Mouse (Mus musculus): ENCODE data around the gene Tmem256. TPM values are rescaled to one million over a fixed set of nuclear protein-coding genes. Genes with fewer than 3 reads are reported as not detected.

Gene Tmem256
- polyA plus RNA-seq (2012; rRNA removed): 240 and 292 TPM in 2 replicates
- 368 and 382 TPM in 2 replicates for polyA plus RNA-seq (2014; fragmentation: Nextera tagmentation; extraction: Ambion mirVana)

- Histone ChIP-seq H3K4me3 (replicated peaks; ENCODE audit: low read length) (peak within 1 kb of the TSS; percentile 73), H3K27me3 (ENCODE audit: control insufficient read depth, insufficient read depth, low read length) (peaks cover 5% of the 10 kb centered on the region; the same call in 1 of the 2 replicates), H3K27ac (replicated peaks; ENCODE audit: low read depth, low read length) (peak within 1 kb of the TSS; percentile 83), H3K9ac (ENCODE audit: low read depth, low read length, severe bottlenecking) (peak within 1 kb of the TSS; percentile 71), H3K4me2 (replicated peaks; ENCODE audit: low read depth, low read length, severe bottlenecking) (peak within 1 kb of the TSS; percentile 95), H3K4me1 (ENCODE audit: control insufficient read depth, insufficient read depth, low read length) (peaks cover 37% of the 10 kb centered on the region), H3K9me3 (ENCODE audit: control insufficient read depth, low read length) (no peaks in the 10 kb centered on the region), H3K36me3 (ENCODE audit: control insufficient read depth, insufficient read depth, low read length) (peaks cover 12% of the 10 kb centered on the region; the same call in 1 of the 2 replicates)
- ATAC-seq (ENCODE audit: low FRiP score, low read depth): peak; percentile 92
- peak; percentile 100 for DNase-seq (ENCODE audit: low spot score)
- WGBS: 0% methylated on average over 34 of the region's 34 CpGs
- 0 out of 2 replicates have a peak, but pooled peaks have one; percentile 69 for TF ChIP-seq POLR2A (IDR thresholded peaks at IDR 0.05; ENCODE audit: borderline replicate concordance, extremely low read depth, insufficient read depth, insufficient read length)
Observed at GRCm38 (mm10) chr11:69837952-69838713, at the start of gene Tmem256. Gene Tmem256, plus strand, starts transcription at chr11:69838514.

DNA sequence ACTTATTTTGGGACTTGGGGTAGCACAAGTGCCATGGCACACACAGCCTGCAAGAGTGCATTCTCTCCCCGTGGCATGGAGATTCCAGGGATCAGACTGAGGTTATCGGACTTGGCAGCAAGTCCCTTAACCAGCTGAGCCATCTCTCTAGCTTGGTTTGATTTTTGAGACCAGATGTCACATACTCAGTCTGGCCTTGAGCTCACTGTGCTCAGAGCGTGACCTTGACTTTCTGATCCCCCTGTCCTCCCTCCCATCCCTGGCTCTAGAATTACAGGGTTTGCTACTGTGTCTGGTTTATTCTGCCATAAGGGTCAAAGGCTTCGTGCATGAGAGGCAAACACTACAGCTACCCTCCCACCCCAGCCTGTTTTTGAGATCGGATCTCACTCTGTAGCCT, 48.9 kb upstream of the Tmem256 start:
- no peak overlapping the region for H3K9ac ChIP-seq (ENCODE audit: low read depth, low read length, severe bottlenecking)
- H3K9me3 ChIP-seq (ENCODE audit: control insufficient read depth, low read length): no peaks in the 10 kb centered on the region
- no peak overlapping the region for H3K4me3 ChIP-seq (replicated peaks; ENCODE audit: low read length)
- WGBS: 65% methylated on average over 5 of the region's 5 CpGs
- H3K27ac ChIP-seq (replicated peaks; ENCODE audit: low read depth, low read length): no peak overlapping the region
- no peak for DNase-seq (ENCODE audit: low spot score)
- H3K27me3 ChIP-seq (ENCODE audit: control insufficient read depth, insufficient read depth, low read length): no peaks in the 10 kb centered on the region
- H3K36me3 ChIP-seq (ENCODE audit: control insufficient read depth, insufficient read depth, low read length): no peaks in the 10 kb centered on the region
- no peaks in the 10 kb centered on the region for H3K4me1 ChIP-seq (ENCODE audit: control insufficient read depth, insufficient read depth, low read length)
- no peak overlapping the region for H3K4me2 ChIP-seq (replicated peaks; ENCODE audit: low read depth, low read length, severe bottlenecking)
- TF ChIP-seq POLR2A (IDR thresholded peaks at IDR 0.05; ENCODE audit: borderline replicate concordance, extremely low read depth, insufficient read depth, insufficient read length): no peak
- no peak for ATAC-seq (ENCODE audit: low FRiP score, low read depth)

- DNase-seq (ENCODE audit: low spot score): no peak
- no peak overlapping the region for H3K4me3 ChIP-seq (replicated peaks; ENCODE audit: low read length)
- H3K9me3 ChIP-seq (ENCODE audit: control insufficient read depth, low read length): no peaks in the 10 kb centered on the region
- no peak for TF ChIP-seq POLR2A (IDR thresholded peaks at IDR 0.05; ENCODE audit: borderline replicate concordance, extremely low read depth, insufficient read depth, insufficient read length)
- no peak overlapping the region for H3K9ac ChIP-seq (ENCODE audit: low read depth, low read length, severe bottlenecking)
- no peaks in the 10 kb centered on the region for H3K27me3 ChIP-seq (ENCODE audit: control insufficient read depth, insufficient read depth, low read length)
- no peak overlapping the region for H3K27ac ChIP-seq (replicated peaks; ENCODE audit: low read depth, low read length)
- 66% methylated on average over 5 of the region's 5 CpGs for WGBS
- H3K36me3 ChIP-seq (ENCODE audit: control insufficient read depth, insufficient read depth, low read length): no peaks in the 10 kb centered on the region
- no peak overlapping the region for H3K4me2 ChIP-seq (replicated peaks; ENCODE audit: low read depth, low read length, severe bottlenecking)
- ATAC-seq (ENCODE audit: low FRiP score, low read depth): no peak
- peaks cover 4% of the 10 kb centered on the region for H3K4me1 ChIP-seq (ENCODE audit: control insufficient read depth, insufficient read depth, low read length)
Observed at GRCm38 (mm10) chr11:69791420-69791819, 46.9 kb upstream of the Tmem256 start.

DNA sequence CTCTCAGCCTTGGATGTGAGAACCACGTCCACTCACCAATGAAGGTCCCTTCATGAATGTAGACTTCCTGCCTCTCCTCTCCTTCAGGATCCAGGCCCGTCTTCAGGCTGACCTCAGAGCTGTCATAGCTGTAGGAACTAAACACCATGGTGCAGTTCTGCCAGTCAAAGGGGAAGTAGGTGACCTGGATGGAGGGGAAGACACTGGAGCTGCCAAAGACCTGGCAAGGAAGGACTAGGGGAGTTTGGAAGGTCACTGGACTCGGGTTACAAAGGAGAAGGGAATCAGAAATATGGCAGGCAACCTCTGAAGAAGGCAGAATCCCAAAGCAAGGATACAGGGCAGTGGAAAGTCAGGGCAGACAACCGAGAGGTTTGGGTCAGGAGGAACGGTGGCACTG, 44.9 kb upstream of the Tmem256 start:
- ATAC-seq (ENCODE audit: low FRiP score, low read depth) (no peak), DNase-seq (ENCODE audit: low spot score) (no peak)
- H3K27me3 ChIP-seq (ENCODE audit: control insufficient read depth, insufficient read depth, low read length): no peaks in the 10 kb centered on the region
- H3K4me3 ChIP-seq (replicated peaks; ENCODE audit: low read length): no peak overlapping the region
- no peaks in the 10 kb centered on the region for H3K9me3 ChIP-seq (ENCODE audit: control insufficient read depth, low read length)
- no peak for TF ChIP-seq POLR2A (IDR thresholded peaks at IDR 0.05; ENCODE audit: borderline replicate concordance, extremely low read depth, insufficient read depth, insufficient read length)
- no peak overlapping the region for H3K4me2 ChIP-seq (replicated peaks; ENCODE audit: low read depth, low read length, severe bottlenecking)
- 61% methylated on average over 5 of the region's 5 CpGs for whole genome bisulfite sequencing
- no peak overlapping the region for H3K27ac ChIP-seq (replicated peaks; ENCODE audit: low read depth, low read length)
- H3K9ac ChIP-seq (ENCODE audit: low read depth, low read length, severe bottlenecking): no peak overlapping the region
- H3K36me3 ChIP-seq (ENCODE audit: control insufficient read depth, insufficient read depth, low read length): no peaks in the 10 kb centered on the region
- H3K4me1 ChIP-seq (ENCODE audit: control insufficient read depth, insufficient read depth, low read length): peaks cover 4% of the 10 kb centered on the region

GRCm38 (mm10) chr11:69795168-69795982, 42.9 kb upstream of the Tmem256 start, which contains the start of gene Chrnb1:
Gene Chrnb1, minus strand, starts transcription at chr11:69795943.
- peaks cover 13% of the 10 kb centered on the region for H3K4me1 ChIP-seq (ENCODE audit: control insufficient read depth, insufficient read depth, low read length)
- no peaks in the 10 kb centered on the region for H3K36me3 ChIP-seq (ENCODE audit: control insufficient read depth, insufficient read depth, low read length)
- peak; percentile 94 for ATAC-seq (ENCODE audit: low FRiP score, low read depth)
- peak within 1 kb of the TSS; percentile 52 for H3K9ac ChIP-seq (ENCODE audit: low read depth, low read length, severe bottlenecking)
- peak; percentile 97 for DNase-seq (ENCODE audit: low spot score)
- peak within 1 kb of the TSS; percentile 52; the same call in 1 of the 2 replicates for H3K27ac ChIP-seq (replicated peaks; ENCODE audit: low read depth, low read length)
- WGBS: 2% methylated on average over 52 of the region's 52 CpGs
- H3K4me2 ChIP-seq (replicated peaks; ENCODE audit: low read depth, low read length, severe bottlenecking): peak within 1 kb of the TSS; percentile 91
- H3K9me3 ChIP-seq (ENCODE audit: control insufficient read depth, low read length): no peaks in the 10 kb centered on the region
- TF ChIP-seq POLR2A (IDR thresholded peaks at IDR 0.05; ENCODE audit: borderline replicate concordance, extremely low read depth, insufficient read depth, insufficient read length): 0 out of 2 replicates have a peak, but pooled peaks have one; percentile 27
- no peaks in the 10 kb centered on the region for H3K27me3 ChIP-seq (ENCODE audit: control insufficient read depth, insufficient read depth, low read length)
- H3K4me3 ChIP-seq (replicated peaks; ENCODE audit: low read length): peak within 1 kb of the TSS; percentile 48
